Mouse (Mus musculus) c-Kit-positive CD71-positive TER-119-negative erythroid progenitor cells, embryonic 14.5 days (primary cell): Measurements from ENCODE around the gene Zfp422.
"Not testable (repeated sequence)": the region's sequence is repeated elsewhere in the genome, so short reads cannot be mapped to it uniquely, and the experiment has no call there.

ENCODE experiments used
- DNase-seq: peaks from one replicate; pipeline ENCODE4 v3.0.0-alpha.2; 2013; ENCODE audit warnings: low read depth

The Zfp422 gene

GRCm38 (mm10) chr6:116649811-116650210 is 21.0 kb upstream of the Zfp422 start:
- DNase-seq, result no peak

- no peak for DNase-seq
These were observed 19.0 kb upstream of the Zfp422 start for GRCm38 (mm10) chr6:116647763-116648162.

- no peak for DNase-seq
These were observed 15.5 kb upstream of the Zfp422 start for GRCm38 (mm10) chr6:116644335-116644734.

GRCm38 (mm10) chr6:116643881-116644280 is 15.1 kb upstream of the Zfp422 start:
- DNase-seq, result no peak

- no peak for DNase-seq
These were observed 14.1 kb upstream of the Zfp422 start for GRCm38 (mm10) chr6:116642942-116643341.

GRCm38 (mm10) chr6:116639663-116640062 is 10.9 kb upstream of the Zfp422 start:
- no peak for DNase-seq

GRCm38 (mm10) chr6:116638871-116639270 is 10.1 kb upstream of the Zfp422 start:
- DNase-seq, result no peak

GRCm38 (mm10) chr6:116637496-116637895 is 8.7 kb upstream of the Zfp422 start:
- no peak for DNase-seq

- DNase-seq, result no peak
These were observed 7.9 kb upstream of the Zfp422 start for GRCm38 (mm10) chr6:116636581-116637235.

GRCm38 (mm10) chr6:116635251-116636180 is 6.7 kb upstream of the Zfp422 start:
- DNase-seq, result no peak

GRCm38 (mm10) chr6:116633741-116634695 is 5.2 kb upstream of the Zfp422 start:
- DNase-seq, result no peak

GRCm38 (mm10) chr6:116632129-116632528 is 3.3 kb upstream of the Zfp422 start:
- peak; percentile 53 for DNase-seq

- no peak for DNase-seq
These were observed 967 bp upstream of the Zfp422 start for GRCm38 (mm10) chr6:116629766-116630165.

- no peak for DNase-seq
These were observed 704 bp downstream of the Zfp422 start for GRCm38 (mm10) chr6:116628095-116628494.

GRCm38 (mm10) chr6:116626417-116626816 is 2.4 kb downstream of the Zfp422 start:
- DNase-seq, result not testable (repeated sequence)

- DNase-seq, result no peak
These were observed 7.3 kb downstream of the Zfp422 start for GRCm38 (mm10) chr6:116621318-116622023.

- DNase-seq, result no peak
These were observed 10.7 kb downstream of the Zfp422 start for GRCm38 (mm10) chr6:116618073-116618472.

GRCm38 (mm10) chr6:116615719-116616118 is 13.1 kb downstream of the Zfp422 start:
- DNase-seq, result no peak

GRCm38 (mm10) chr6:116607230-116607629 is 21.6 kb downstream of the Zfp422 start:
- DNase-seq, result no peak

- not testable (repeated sequence) for DNase-seq
These were observed 27.8 kb downstream of the Zfp422 start for GRCm38 (mm10) chr6:116600969-116601368.

- no peak for DNase-seq
These were observed 44.7 kb downstream of the Zfp422 start, which contains the start of gene Olfr215 for GRCm38 (mm10) chr6:116584095-116584494. Gene Olfr215 (minus strand): TSS chr6:116584195.
